Mouse (Mus musculus) megakaryocyte, adult 5-6 weeks (primary cell): ENCODE results near the gene Itga10. TPM values are rescaled to one million over a fixed set of nuclear protein-coding genes. Genes with fewer than 3 reads are reported as not detected.
"Not testable (repeated sequence)": the region's sequence is repeated elsewhere in the genome, so short reads cannot be mapped to it uniquely, and the experiment has no call there.

Experiments
- ATAC-seq: 2 replicates; pipeline ENCODE4 v1.8.0; 2016; ENCODE audit warnings: mild to moderate bottlenecking, inconsistent platforms; ENCODE audit not compliant: poor library complexity, severe bottlenecking
- total RNA-seq, 2 experiments: library from RNA; stranded (forward) in 1 of 2; stranded (reverse) in 1 of 2; fragments of 153-499, 151-499 nt in 1 of 2; fragments of 221-1000, 200-1000 nt in 1 of 2; gene quantifications; 2 replicates each; pipeline versions ENCODE4 v1.2.3 to v1.2.4; 2015 to 2017

Gene Itga10
- total RNA-seq (2015) (0.02 and 0.29 TPM in 2 replicates), total RNA-seq (2017) (0.15 TPM in 1 of 2 replicates, not detected in the other)

DNA sequence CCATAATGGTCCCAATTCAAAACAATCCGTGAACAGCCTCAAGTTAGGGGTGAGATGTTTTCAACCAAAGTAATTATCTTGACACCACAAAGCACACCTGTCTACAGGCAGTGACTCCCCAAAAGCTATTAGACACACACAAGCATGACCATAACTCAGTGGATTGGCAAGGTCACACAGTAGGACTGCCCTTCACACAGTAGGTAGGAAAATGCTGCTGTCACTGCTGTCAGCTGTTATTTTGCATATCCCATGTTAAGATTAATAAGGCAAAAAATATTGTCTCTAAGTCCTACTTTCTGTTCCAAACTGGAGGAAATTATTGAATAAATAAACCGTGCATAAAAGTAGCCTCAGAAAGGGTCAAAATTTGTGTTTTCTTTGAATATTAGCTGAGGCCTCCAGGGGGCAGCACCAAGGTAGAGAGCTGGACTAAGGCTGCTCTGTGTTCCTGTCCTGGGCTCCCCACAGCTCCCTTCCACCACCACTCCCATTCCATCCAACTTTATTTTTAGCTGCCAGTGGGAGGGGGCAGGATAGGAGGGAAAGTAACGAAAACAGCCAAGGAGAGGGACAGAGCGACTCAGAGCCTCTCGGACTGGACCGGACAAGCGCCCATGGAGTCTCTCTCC lies at the start of gene Itga10:
Gene Itga10, plus strand, starts transcription at position 567 of the 632 bp plus-strand sequence.
- peak; percentile 57; the same call in 1 of the 2 replicates for ATAC-seq

DNA sequence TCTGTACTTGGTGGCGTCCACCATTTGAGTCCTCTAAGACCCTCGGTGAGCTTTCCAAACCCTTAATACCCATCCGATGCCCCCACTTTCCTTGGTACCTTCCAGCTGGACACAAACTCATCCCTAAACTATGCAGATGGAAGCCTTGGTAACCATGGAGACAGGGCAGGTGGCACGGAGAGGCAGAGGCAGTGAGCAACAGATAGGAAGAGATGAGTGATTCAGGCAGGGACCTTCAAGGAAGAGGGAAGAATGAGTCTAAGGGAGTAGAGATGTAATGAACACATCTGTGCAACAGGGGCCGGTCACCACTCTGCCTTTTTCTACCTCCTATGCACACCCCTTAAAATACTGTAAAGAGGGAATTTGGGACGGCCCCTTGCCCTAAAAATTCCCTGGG lies 49.7 kb upstream of the Itga10 start:
- no peak for ATAC-seq

DNA sequence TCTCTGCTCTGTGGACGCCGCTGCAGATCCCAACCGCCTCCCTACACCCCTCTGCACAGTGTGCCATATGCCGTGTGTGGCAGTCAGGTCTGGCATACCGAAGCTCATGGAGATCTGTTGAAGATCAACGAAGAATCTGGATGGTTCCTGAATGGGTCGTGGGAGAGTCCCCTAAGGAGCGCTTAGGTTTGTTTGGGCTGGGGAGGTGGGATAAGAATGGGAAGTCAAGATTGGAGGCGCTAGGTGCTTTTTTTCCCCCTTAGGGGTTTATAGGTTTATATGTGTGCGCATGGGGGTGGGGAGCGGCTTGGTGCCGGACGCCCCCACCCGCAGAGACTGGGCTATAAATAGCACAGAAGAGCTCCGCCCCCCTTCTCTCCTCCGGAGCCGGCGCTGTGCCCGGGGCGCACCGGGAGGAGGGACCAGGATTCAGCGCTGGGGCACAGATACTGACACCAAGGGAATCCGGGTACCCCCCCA lies 49.1 kb upstream of the Itga10 start, which contains the start of gene Ankrd34a:
Gene Ankrd34a, plus strand, starts transcription at position 409 of the 480 bp plus-strand sequence.
- no peak for ATAC-seq

DNA sequence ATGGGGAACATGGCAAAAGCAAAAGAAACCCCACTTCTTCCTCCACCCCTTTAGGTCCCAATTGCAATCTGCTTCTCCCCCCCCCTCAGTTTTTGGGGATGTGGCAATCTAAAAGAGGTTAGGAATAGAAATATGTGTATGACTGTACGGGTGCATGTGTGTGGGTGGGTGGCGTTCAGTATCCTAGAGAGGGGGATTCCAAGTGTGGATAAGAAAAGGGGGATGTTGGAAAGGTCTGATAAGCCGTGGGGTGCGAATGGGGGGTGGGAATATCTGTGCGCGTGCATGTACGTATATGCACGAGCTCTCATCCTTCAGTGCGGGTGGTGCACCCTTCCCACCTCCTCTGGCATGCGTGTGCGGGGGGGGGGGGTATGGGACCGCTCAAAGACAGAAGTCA lies 48.5 kb upstream of the Itga10 start:
- no peak for ATAC-seq

DNA sequence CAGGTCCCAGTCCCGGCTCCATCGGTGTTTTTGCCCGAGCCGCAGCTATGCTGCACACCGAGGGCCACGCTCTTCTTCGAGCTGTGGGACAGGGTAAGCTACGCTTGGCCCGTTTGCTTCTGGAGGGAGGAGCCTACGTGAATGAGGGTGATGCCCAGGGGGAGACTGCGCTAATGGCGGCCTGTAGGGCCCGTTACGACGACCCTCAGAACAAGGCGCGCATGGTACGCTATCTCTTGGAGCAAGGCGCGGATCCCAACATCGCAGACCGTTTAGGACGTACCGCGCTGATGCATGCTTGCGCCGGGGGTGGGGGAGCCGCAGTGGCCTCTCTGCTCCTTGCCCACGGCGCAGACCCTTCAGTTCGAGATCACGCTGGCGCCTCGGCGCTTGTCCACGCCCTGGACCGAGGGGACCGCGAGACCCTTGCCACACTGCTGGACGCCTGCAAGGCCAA lies 47.9 kb upstream of the Itga10 start:
- no peak for ATAC-seq

DNA sequence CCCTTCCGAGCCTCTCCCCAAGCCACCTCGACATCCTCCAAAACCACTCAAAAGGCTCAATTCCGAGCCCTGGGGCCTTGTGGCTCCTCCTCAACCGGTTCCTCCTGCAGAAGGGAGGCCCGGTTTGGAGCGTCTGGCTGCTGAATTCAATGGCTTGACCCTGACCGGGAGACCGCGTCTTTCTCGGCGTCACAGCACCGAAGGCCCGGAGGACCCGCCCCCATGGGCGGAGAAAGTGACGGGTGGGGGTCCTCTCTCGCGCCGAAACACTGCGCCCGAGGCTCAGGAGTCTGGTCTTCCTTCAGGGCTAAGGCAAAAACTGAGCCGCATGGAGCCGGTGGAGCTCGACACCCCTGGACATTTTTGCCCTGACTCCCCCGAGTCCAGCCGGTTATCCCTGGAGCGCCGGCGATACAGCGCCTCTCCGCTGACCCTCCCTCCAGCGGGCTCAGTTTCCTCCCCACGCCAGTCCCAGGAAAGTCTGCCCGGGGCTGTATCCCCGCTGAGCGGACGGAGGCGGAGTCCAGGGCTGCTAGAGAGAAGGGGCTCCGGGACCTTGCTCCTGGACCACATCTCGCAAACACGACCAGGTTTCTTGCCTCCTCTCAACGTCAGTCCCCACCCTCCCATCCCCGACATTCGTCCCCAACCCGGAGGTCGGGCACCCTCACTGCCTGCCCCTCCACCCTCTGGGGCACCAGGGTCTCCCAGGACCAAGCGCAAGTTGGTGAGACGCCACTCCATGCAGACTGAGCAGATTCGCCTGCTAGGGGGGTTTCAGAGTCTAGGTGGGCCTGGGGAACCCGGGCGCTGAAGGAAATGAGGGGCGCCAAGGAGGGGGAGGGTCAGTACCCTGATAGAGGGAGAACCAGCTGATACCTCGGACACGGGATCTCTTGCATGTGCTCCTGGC lies 47.0 kb upstream of the Itga10 start:
- ATAC-seq = no peak

DNA sequence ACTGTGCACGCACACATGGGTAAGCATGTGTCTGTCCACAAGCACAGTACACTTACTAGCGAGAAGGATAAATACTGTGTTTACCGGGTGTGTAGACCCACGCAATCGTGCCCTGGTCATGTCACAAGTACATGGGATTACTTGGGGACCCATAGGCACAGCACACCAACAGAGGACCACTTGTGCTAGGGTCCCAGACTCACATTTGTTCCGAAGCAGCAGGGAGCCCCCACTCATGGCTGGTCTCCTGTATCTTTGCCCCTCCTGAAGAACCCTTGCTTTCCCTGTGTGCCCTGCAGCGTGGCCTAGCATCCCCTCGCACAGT lies 46.4 kb upstream of the Itga10 start:
- no peak for ATAC-seq

DNA sequence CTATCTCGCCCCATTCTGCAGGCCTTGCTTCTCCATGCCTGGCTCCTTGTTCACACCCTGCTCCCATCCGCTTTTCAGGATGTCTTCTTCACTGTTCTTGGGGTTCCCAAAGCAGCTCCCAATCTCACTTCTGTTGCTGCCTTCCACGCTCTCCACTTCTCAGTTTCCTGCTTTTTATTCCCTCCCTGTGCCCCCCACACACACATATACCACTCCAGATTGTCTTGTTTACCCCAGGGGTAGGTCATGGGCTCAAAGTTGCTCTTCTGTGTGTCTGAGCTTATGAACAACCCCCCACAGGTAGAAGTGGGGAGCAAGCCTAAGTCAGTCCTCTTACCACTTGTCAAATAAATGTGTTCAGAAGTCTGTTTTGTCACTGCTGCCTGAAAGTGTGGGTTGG lies 46.0 kb upstream of the Itga10 start:
- ATAC-seq = no peak

DNA sequence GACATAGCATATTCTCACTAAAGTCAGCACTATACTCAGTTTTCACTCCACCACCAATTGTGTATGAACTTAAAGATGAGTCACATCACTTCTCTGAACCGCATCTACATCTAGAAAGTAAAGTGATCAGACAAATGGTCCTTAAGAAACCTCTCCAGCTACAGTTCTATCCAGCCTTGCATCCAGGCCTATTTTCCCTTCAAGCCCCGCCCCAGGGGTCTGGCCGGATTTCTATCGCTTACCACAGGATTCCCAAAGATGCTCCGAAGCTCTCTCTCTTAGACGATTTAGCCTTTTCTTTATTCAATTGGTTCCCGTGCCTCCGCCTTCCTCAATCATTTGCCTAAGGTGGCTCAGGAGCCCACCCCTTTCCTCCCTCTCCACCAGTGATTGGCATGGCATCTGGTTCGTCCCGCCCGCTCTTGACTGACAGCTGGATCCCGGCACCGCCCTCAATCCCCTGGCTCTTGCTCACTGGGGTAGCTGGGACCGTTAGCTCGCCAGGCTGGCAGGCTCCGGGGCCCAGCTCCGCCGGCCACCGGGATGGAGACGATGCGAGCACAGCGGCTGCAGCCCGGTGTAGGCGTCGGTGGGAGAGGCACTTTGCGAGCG lies 44.6 kb upstream of the Itga10 start, which contains the start of gene Lix1l:
Gene Lix1l, plus strand, starts transcription at position 511 of the 612 bp plus-strand sequence.
- ATAC-seq = peak; percentile 96

DNA sequence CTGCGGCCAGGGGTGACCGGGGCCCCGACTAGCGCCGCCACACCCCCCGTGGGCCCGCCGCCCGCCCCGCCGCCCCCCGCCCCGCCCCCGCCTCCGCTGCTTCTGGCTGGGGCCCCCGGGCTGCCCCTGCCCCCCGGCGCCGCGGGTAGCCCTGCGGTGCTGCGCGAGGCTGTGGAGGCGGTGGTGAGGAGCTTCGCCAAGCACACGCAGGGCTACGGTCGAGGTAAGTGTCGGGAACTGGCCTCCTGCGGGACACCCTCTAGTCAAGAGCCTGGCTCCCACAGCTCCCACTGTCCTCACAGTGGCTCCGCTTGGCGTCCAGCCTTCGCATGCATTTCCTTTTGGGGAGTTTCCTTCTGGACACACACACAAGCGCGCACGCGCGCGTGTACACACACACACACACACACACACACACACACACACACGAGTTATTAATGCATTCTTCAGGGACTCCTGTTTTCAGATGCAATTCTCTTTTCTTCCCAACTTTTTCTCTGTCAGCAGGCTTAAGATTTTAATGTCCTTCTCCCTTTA lies 44.1 kb upstream of the Itga10 start:
- no peak for ATAC-seq

DNA sequence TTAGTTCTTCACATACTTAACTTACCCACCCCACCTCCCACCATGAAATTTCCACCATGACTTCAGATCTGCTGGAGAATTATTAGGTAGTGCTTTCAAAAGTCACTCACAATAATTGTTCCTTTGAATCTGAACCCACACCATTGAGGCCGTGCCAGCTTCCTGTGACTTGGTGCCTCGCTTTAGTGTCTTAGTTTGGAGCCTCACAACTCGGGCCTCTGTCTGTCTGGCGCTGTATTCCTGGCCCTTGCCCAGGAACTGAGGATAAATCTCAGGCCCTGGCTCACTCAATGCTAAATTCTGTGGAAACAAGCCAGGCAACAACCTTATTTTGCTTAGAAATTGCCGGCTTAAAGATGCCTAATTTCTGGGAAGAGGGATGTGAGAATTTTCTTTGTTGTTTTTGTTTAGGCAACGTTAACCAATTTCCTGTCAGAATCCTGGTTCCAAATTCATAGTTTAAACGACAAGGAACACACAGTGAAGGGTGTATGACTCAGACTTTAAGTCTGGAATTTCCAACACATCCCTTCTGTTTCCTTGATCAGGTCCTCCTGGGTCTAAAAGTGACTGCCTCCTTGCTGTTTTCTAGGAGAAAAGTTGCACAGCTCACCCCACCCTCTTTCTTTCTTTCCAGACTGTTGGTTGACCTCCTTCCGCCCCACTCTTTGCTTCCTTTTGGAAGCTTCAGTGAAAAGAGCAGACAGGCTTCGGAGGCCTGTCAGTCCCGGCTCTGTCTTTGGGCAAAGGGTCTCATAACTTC lies 43.3 kb upstream of the Itga10 start:
- no peak for ATAC-seq

DNA sequence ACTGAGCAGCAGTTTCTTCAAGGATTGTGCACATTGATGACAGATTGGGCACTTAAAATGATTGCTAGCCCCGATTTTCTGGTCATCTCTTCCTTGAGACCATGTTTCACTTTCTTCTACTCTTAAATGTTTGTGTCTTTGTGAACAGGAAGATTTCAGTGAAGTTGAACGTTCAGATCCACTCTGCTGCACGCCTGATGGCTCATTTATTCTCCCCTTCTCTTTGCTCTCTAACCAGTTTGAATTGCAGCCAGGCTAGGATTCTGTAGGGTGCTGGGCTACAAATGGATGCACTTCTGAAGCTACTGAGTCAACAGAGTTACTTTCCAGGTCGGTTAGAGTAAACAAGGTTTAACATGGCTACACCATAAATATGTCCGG lies 42.7 kb upstream of the Itga10 start:
- ATAC-seq = no peak

DNA sequence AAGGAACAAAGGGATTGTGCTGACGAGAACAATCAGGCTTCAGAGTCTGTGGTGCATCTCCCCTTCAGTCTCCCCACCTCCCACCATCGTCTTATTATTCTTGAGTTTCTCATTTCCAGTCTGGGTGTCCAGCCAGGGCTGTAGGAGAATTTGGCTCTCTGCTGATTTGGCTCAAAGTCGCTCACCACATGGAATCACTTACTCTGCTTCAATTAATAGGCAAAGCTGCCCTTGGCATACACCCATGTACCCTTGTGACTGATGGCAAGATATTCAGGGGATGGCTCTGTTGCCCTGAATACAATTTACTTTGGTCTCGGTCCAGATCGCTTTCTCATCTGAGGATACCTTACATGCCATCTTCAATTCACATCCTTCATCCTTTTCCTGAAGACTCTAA lies 42.1 kb upstream of the Itga10 start:
- ATAC-seq = no peak

DNA sequence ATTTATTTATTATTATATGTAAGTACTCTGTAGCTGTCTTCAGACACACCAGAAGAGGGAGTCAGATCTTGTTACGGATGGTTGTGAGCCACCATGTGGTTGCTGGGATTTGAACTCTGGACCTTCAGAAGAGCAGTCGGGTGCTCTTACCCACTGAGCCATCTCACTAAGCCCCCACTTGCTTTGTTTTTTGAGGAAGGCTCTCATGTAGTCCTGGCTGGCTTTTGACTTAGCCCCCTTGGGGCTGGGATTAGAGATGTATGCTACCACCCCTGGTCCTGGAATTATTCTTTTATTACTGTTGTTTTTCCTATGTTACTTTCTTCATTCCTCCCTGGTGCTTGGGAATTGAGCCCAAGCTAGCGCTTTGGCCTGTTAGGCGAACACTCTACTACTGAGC lies 39.4 kb upstream of the Itga10 start:
- ATAC-seq = not testable (repeated sequence)

DNA sequence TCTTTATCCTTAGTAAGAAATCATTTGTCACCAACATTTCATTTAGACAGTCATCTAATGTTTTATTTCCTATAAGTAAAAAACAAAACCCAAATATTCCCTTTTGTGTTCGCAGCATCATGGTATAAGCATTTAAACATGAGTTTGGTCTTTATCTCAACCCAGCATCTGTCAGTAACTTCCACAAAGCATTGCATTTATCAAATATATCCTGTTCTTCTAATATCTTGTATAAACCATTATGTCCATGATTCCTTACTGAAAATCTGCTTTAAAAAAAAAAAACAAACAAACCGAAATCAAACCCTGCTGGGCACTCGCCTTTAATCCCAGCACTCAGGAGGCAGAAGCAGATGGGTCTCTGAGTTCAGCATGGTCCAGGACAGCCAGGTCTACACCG lies 38.8 kb upstream of the Itga10 start:
- ATAC-seq = no peak

DNA sequence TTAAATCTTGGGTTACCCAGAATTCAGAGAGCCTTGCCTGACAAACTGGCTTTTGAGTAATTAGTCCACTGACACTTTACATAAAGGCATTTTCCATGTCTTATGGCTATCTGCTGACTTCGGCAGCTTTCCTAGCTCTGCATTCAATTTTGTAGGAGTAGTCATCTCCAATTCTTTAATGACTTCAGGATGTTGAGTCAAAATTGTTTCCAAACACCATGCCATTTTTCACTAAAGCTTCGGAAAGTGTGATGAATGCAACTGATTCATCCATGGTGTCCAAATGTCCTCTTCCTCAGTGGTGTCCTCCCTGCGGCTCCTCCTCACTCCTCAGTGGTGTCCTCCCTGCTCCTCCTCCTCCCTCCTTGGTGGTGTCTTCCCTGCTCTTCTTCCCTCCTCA lies 27.4 kb upstream of the Itga10 start:
- no peak for ATAC-seq

DNA sequence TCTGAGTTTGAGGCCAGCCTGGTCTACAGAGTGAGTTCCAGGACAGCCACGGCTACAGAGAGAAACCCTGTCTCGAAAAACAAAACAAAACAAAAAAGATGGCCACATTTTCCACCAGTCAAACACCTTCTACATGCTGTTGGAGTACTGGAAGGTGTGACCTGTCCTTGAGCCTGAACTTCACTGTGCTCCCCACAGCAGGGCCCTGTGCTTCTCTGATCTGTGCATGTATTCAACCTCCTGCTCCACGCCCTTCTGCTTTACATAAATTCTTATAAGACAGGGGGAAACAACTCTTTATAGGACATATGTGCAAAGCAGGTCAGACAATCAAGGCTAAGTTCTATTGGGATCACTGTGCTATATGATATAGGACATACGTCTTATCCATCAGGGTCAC lies 22.2 kb upstream of the Itga10 start:
- ATAC-seq = no peak

DNA sequence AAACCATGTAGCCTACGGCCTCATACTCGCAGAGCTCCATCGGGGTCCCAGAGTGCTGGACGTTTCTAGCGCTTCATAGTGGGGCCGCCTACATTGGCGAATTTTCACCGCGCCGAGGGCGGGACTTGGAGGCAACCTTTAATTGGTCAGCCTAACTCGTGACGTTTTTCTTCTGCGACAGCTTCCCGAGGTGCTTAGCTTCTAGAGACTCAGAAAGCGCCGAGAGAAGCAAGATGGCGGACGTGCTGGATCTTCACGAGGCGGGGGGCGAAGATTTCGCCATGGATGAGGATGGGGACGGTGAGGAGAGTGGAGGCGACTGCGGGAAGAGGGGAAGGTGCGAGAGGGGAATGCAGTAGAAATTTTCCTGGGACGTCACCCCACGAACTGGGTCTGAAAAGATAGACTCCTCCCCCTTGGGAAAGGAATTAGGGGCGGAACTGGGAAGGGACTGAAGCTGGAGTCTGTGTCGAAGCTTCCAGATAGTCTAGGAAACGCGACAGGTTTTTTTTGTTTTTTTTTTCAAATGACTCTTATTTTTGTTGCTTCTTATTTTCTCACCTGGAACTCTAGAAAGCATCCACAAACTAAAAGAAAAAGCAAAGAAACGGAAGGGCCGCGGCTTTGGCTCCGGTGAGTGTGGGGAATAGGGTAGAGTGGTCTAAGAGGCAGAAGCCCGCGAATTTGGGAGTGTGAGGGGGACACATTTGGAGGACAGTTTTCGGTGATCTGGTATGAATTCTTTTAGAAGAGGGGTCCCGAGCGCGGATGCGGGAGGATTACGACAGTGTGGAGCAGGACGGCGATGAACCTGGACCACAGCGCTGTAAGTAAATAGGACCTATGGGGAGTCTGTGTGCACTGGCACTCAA lies 15.4 kb upstream of the Itga10 start, which contains the start of gene Rbm8a:
Gene Rbm8a, plus strand, starts transcription at position 205 of the 872 bp plus-strand sequence.
- peak; percentile 100 for ATAC-seq

DNA sequence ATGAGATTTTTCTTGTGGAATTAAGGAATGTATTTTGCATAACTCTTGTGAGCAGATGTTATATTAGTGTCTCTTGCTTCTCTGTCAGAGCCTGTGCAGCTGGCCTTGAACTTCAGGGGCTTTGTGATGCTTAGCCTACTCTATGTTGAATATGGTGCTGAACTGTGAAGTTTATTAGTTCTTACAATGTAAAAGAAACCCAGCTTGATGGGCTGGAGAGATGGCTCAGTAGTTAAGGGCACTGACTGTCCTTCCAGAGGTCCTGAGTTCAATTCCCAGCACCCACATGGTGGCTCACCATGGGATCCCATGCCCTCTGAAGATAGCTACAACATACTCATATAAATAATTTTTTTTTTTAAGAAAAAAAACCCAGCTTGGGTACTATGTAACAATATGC lies 13.3 kb upstream of the Itga10 start:
- no peak for ATAC-seq
